Mouse (Mus musculus) erythroblast, embryonic 14.5 days (primary cell): ENCODE measurements around the gene Fank1.

Source experiments
- GATA1 ChIP-seq: IDR thresholded peaks from 2 replicates; pipeline ENCODE4 v1.6.1; 2012; ENCODE audit warnings: low read length, inconsistent platforms, mixed read lengths
- TAL1 ChIP-seq: IDR thresholded peaks from 3 replicates; pipeline ENCODE4 v1.6.1; 2012; ENCODE audit warnings: low read length, inconsistent platforms, mixed read lengths

DNA sequence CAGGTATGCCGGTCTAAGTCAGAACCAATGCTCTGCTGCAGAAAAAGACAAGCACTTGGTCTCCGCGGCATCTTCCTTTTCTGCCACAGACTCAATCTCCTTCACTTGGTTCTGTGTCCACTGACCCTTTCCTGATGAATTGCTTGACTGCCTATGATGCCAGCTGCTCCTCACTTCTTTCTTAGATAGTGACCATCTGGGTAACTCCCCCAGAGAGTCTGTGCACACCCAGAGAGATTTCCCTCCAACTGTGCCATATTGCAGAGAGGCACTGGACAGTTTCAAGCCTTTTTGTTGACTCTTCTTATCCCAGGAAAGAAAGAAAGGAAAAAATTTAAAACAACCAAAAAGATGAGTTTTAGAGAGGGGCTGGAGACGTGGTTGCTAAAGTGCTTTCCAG is 144.6 kb downstream of the Fank1 start:
- TF ChIP-seq GATA1 (no peak), TAL1 (no peak)
